Mouse (Mus musculus) intestine, embryonic 15.5 days (tissue): ENCODE results near the gene Fuca2. TPM values are rescaled to one million over a fixed set of nuclear protein-coding genes. Genes with fewer than 3 reads are reported as not detected.

Source experiments
- polyA plus RNA-seq: library from polyadenylated mRNA; unstranded; fragments of >200 nt; fragmentation: Nextera tagmentation; extraction: Ambion mirVana; gene quantifications from 2 replicates; pipeline ENCODE4 v1.2.1, GENCODE M21; 2015

Gene Fuca2
- polyA plus RNA-seq, 1 experiment from 2014 or later = 134 TPM

Other genes with a start within 250 kb of the Fuca2 start
- gene Phactr2, start 25.1 kb upstream of the Fuca2 start, polyA plus RNA-seq = 17.5 and 18.7 TPM in 2 replicates
- gene Adat2, start 53.4 kb downstream of the Fuca2 start, polyA plus RNA-seq = 3.3 and 4.0 TPM in 2 replicates
- 19.4 and 21.0 TPM in 2 replicates for gene Pex3, start 53.6 kb downstream of the Fuca2 start, polyA plus RNA-seq